In genomic region chr8:11830214-11831046, GRCm38 (mm10) we compare ENCODE assay signal across 17 mouse cellular contexts. TPM values are rescaled to one million over a fixed set of nuclear protein-coding genes. Genes with fewer than 3 reads are reported as not detected.
DNase-seq lines count a peak whose midpoint lies in the region; ATAC-seq and TF ChIP-seq lines count a peak whose summit lies in the region.
"Had no signal": no experiment of that assay in that cellular context is flagged by ENCODE, and none has a peak within 500 bp of the region (broad histone marks: within the 10 kb centered on the region; RNA-seq: fewer than 3 reads in every experiment).

No protein-coding gene starts in this region.

- H3K4me1 ChIP-seq in forebrain, embryonic 11.5 days (replicated peaks; ENCODE audit: control insufficient read depth, insufficient read depth, low read length) = 0 out of 2 replicates have a peak, but pooled peaks cover 2% of the 10 kb centered on the region
- 0 out of 2 replicates have a peak, but pooled peaks cover 3% of the 10 kb centered on the region for H3K4me1 ChIP-seq in forebrain, embryonic 10.5 days
- H3K4me1 ChIP-seq in hindbrain, embryonic 13.5 days (replicated peaks) = peaks cover 29% of the 10 kb centered on the region
- H3K4me1 ChIP-seq in midbrain, postnatal 0 days (ENCODE audit: insufficient read depth, low read length) = peaks cover 6% of the 10 kb centered on the region
- no peaks in the 10 kb centered on the region for H3K4me1 ChIP-seq in intestine, postnatal 0 days (replicated peaks; ENCODE audit: control insufficient read depth, insufficient read depth, low read length)
- H3K4me1 ChIP-seq: embryonic facial prominence, embryonic 12.5 days had no signal

- peaks cover 4% of the 10 kb centered on the region for H3K36me3 ChIP-seq in forebrain, embryonic 11.5 days (ENCODE audit: control insufficient read depth, insufficient read depth, low read length)
- peaks cover 98% of the 10 kb centered on the region for H3K36me3 ChIP-seq in forebrain, embryonic 10.5 days (replicated peaks)
- H3K36me3 ChIP-seq in hindbrain, embryonic 13.5 days = peaks cover 65% of the 10 kb centered on the region
- peaks cover 42% of the 10 kb centered on the region for H3K36me3 ChIP-seq in midbrain, postnatal 0 days (ENCODE audit: insufficient read depth, low read length)
- peaks cover 65% of the 10 kb centered on the region for H3K36me3 ChIP-seq in intestine, postnatal 0 days (ENCODE audit: control insufficient read depth, insufficient read depth)

- H3K4me2 ChIP-seq in forebrain, embryonic 11.5 days (ENCODE audit: low read depth, low read length, severe bottlenecking) = no peak overlapping the region
- H3K4me2 ChIP-seq in hindbrain, embryonic 13.5 days = no peak overlapping the region
- H3K4me2 ChIP-seq in midbrain, postnatal 0 days (ENCODE audit: low read depth, low read length, poor library complexity, severe bottlenecking) = no peak overlapping the region
- H3K4me2 ChIP-seq in intestine, postnatal 0 days (replicated peaks; ENCODE audit: low read depth) = no peak overlapping the region
- H3K4me2 ChIP-seq: embryonic facial prominence, embryonic 12.5 days had no signal

- DNase-seq in forebrain, embryonic 11.5 days (ENCODE audit: low spot score) = no peak
- no peak for DNase-seq in forebrain, embryonic 10.5 days (ENCODE audit: extremely low spot score, low spot score)
- DNase-seq in brain, embryonic 18.5 days (ENCODE audit: low read depth, low spot score) = peak; percentile 14
- DNase-seq in midbrain, postnatal 0 days (ENCODE audit: low spot score) = peak; percentile 44
- DNase-seq in heart, adult 8-10 months (ENCODE audit: low spot score) = no peak
- no peak for DNase-seq in ovary, postnatal 10 days (ENCODE audit: low spot score)
- DNase-seq: cerebellum, adult 9-11 months; heart, adult 18-20 months; layer of hippocampus, adult 9-11 months; thymus, adult 2 months had no signal

- H3K4me3 ChIP-seq in forebrain, embryonic 11.5 days (ENCODE audit: low read depth, low read length) = no peak overlapping the region
- no peak overlapping the region for H3K4me3 ChIP-seq in forebrain, embryonic 10.5 days
- H3K4me3 ChIP-seq in hindbrain, embryonic 13.5 days = no peak overlapping the region
- no peak overlapping the region for H3K4me3 ChIP-seq in midbrain, postnatal 0 days (ENCODE audit: low read depth, low read length)
- H3K4me3 ChIP-seq in intestine, postnatal 0 days (ENCODE audit: low read depth, low read length) = no peak overlapping the region
- H3K4me3 ChIP-seq: embryonic facial prominence, embryonic 12.5 days had no signal

- no peaks in the 10 kb centered on the region for H3K27me3 ChIP-seq in forebrain, embryonic 11.5 days (ENCODE audit: control insufficient read depth, insufficient read depth, low read length)
- H3K27me3 ChIP-seq in forebrain, embryonic 10.5 days (ENCODE audit: poor library complexity, severe bottlenecking) = no peaks in the 10 kb centered on the region
- no peaks in the 10 kb centered on the region for H3K27me3 ChIP-seq in hindbrain, embryonic 13.5 days
- no peaks in the 10 kb centered on the region for H3K27me3 ChIP-seq in midbrain, postnatal 0 days (ENCODE audit: insufficient read depth, low read length)
- no peaks in the 10 kb centered on the region for H3K27me3 ChIP-seq in intestine, postnatal 0 days (replicated peaks; ENCODE audit: control insufficient read depth, insufficient read depth, low read length)
- H3K27me3 ChIP-seq: embryonic facial prominence, embryonic 12.5 days had no signal

- 0 out of 2 replicates have a peak overlapping the region, but pooled peaks have one; percentile 33 for H3K27ac ChIP-seq in forebrain, embryonic 11.5 days (ENCODE audit: low read depth, low read length)
- H3K27ac ChIP-seq in forebrain, embryonic 10.5 days = no peak overlapping the region
- peak overlapping the region; percentile 77 for H3K27ac ChIP-seq in hindbrain, embryonic 13.5 days
- peak overlapping the region; percentile 62 for H3K27ac ChIP-seq in midbrain, postnatal 0 days (ENCODE audit: low read depth, low read length)
- no peak overlapping the region for H3K27ac ChIP-seq in intestine, postnatal 0 days (ENCODE audit: low read depth, low read length)
- H3K27ac ChIP-seq: embryonic facial prominence, embryonic 12.5 days; macrophage had no signal

- no peak overlapping the region for H3K9ac ChIP-seq in forebrain, embryonic 11.5 days (ENCODE audit: low read length)
- H3K9ac ChIP-seq in hindbrain, embryonic 13.5 days = no peak overlapping the region
- 0 out of 2 replicates have a peak overlapping the region, but pooled peaks have one; percentile 19 for H3K9ac ChIP-seq in midbrain, postnatal 0 days (replicated peaks; ENCODE audit: low read length, poor library complexity, severe bottlenecking)
- H3K9ac ChIP-seq in intestine, postnatal 0 days (ENCODE audit: low read depth, low read length) = no peak overlapping the region
- H3K9ac ChIP-seq: embryonic facial prominence, embryonic 12.5 days had no signal

- 80% methylated on average over 16 of the region's 16 CpGs for WGBS in forebrain, embryonic 11.5 days
- WGBS in forebrain, embryonic 10.5 days = 88% methylated on average over 16 of the region's 16 CpGs
- 33% methylated on average over 16 of the region's 16 CpGs for WGBS in hindbrain, embryonic 13.5 days
- WGBS in midbrain, postnatal 0 days = 24% methylated on average over 16 of the region's 16 CpGs
- whole genome bisulfite sequencing in intestine, postnatal 0 days = 87% methylated on average over 16 of the region's 16 CpGs

- H3K9me3 ChIP-seq in forebrain, embryonic 11.5 days (ENCODE audit: control insufficient read depth, low read length) = no peaks in the 10 kb centered on the region
- no peaks in the 10 kb centered on the region for H3K9me3 ChIP-seq in forebrain, embryonic 10.5 days
- no peaks in the 10 kb centered on the region for H3K9me3 ChIP-seq in hindbrain, embryonic 13.5 days
- no peaks in the 10 kb centered on the region for H3K9me3 ChIP-seq in midbrain, postnatal 0 days (ENCODE audit: low read length)
- H3K9me3 ChIP-seq in intestine, postnatal 0 days (ENCODE audit: control insufficient read depth) = no peaks in the 10 kb centered on the region
- H3K9me3 ChIP-seq: embryonic facial prominence, embryonic 12.5 days; G1E had no signal

- no peak for TF ChIP-seq CTCF in midbrain, postnatal 0 days (IDR thresholded peaks at IDR 0.05)
- TF ChIP-seq CTCF in intestine, postnatal 0 days (IDR thresholded peaks at IDR 0.05; ENCODE audit: low read depth) = no peak

- no peak for ATAC-seq in forebrain, embryonic 11.5 days (replicated peaks; ENCODE audit: low FRiP score)
- peak; percentile 74 for ATAC-seq in hindbrain, embryonic 13.5 days (ENCODE audit: low FRiP score)
- ATAC-seq in midbrain, postnatal 0 days (ENCODE audit: low FRiP score) = peak; percentile 61; the same call in 1 of the 2 replicates
- no peak for ATAC-seq in intestine, postnatal 0 days

RNA-seq across cellular contexts. Expression of gene Tex29, which starts 9.8 kb away (rescaled TPM):
- 0.24 TPM in 1 of 2 replicates, not detected in the other for polyA plus RNA-seq in forebrain, embryonic 11.5 days (2014; fragmentation: Nextera tagmentation; extraction: Ambion mirVana)
- polyA plus RNA-seq in forebrain, embryonic 10.5 days (2016; fragmentation: Nextera tagmentation; extraction: Ambion mirVana) = not detected in 2 replicates
- 0.39 and 0.44 TPM in 2 replicates for polyA plus RNA-seq in hindbrain, embryonic 13.5 days (2015; fragmentation: Nextera tagmentation; extraction: Ambion mirVana)
- not detected in 2 replicates for total RNA-seq in midbrain, postnatal 0 days (2014; rRNA removed)
- polyA plus RNA-seq in midbrain, postnatal 0 days (2015; fragmentation: Nextera tagmentation; extraction: Ambion mirVana) = 0.43 TPM in 1 of 2 replicates, not detected in the other
- polyA plus RNA-seq in intestine, postnatal 0 days (2015; fragmentation: Nextera tagmentation; extraction: Ambion mirVana) = 0.27 and 0.38 TPM in 2 replicates
- not detected for total RNA-seq in heart, adult 8-10 months (2022)
- total RNA-seq: G1E; heart, adult 18-20 months; left cerebral cortex, postnatal 36 days had no signal
- polyA plus RNA-seq: C2C12; macrophage; thymus, adult 2 months had no signal

Comparison
In these comparisons a context has a peak if more than half of its experiments do, and no peak if none do; other contexts are left out.
1. H3K27ac ChIP-seq: peak in forebrain, embryonic 11.5 days (single experiment), hindbrain, embryonic 13.5 days (single experiment) and midbrain, postnatal 0 days (single experiment); none in forebrain, embryonic 10.5 days (single experiment) and intestine, postnatal 0 days (single experiment).
2. ATAC-seq: peak in hindbrain, embryonic 13.5 days (single experiment) and midbrain, postnatal 0 days (single experiment); none in forebrain, embryonic 11.5 days (single experiment) and intestine, postnatal 0 days (single experiment).
3. DNase-seq: peak in brain, embryonic 18.5 days (single experiment) and midbrain, postnatal 0 days (single experiment); none in forebrain, embryonic 11.5 days (single experiment), forebrain, embryonic 10.5 days (single experiment), heart, adult 8-10 months (single experiment) and ovary, postnatal 10 days (single experiment).